Mouse (Mus musculus) urinary bladder, postnatal 14 days (tissue): ENCODE data around the gene Slc1a2.

Experiments used
- DNase-seq: peaks from one replicate; pipeline ENCODE4 v3.0.0; 2021; ENCODE audit warnings: low spot score

Gene Slc1a2

DNA sequence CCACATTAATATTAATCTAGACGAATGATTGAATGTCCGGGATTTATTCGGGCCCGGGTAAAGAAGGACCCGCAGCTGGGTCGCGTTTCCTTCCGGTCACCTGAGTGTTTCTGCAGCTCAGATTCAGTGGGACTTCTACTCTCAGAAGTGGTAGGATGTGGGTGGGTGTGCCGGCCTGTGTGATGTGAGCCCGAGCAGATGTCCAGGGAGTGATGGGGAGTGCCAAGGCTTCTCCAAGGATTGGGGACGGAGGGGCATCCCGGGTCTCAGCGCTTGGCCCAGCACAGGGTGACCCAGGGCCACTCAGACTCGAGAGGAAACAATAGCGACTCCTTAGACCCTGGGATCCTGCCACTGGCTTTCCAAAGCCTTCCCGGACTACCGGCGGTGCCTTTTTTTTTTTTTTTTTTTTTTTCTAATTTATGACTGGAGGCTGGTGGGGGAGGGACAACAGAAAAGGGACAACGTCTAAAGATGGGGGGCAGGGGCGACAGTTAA is at the start of gene Slc1a2:
Slc1a2 (plus strand) TSS at position 497 of the 498 bp plus-strand sequence.
- DNase-seq = no peak

DNA sequence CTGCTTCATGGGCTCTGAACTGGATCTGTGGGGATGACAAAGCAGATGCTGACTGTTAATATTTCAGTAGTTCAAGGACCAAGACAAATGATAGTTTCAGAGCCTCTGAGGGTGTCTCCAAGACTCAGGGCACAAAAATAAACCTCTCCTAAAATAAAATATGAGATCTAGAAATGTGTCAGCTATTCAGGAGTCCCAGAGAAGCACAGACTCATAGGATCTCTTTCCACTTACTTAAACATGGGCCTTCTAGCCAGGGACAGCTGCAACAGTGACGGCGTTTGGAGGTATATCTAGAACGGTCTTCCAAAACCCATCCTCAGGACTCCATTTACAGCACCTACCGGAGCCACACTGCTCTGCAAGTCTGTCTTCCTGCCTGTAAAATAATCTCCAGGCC is 48.0 kb upstream of the Slc1a2 start:
- DNase-seq = no peak

DNA sequence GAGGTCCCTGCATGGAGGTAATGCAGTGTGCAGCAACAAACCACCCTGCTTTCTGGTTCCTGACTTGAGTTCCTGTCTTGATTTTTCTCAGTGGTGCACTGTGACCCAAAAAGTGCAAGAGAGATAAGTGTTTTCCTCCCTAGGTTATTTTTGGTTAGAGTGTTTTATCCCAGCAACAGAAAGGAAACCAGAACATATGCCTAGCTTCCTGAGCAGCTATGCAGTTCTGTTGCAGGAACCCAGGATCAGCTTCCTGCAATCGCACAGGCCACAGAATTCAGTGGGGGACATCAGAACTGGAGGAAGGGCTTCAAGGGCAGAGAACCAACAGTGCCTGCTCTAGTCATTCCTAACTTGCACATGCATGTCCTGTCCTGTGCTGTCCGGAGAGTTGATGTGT is 41.8 kb upstream of the Slc1a2 start:
- DNase-seq = no peak

DNA sequence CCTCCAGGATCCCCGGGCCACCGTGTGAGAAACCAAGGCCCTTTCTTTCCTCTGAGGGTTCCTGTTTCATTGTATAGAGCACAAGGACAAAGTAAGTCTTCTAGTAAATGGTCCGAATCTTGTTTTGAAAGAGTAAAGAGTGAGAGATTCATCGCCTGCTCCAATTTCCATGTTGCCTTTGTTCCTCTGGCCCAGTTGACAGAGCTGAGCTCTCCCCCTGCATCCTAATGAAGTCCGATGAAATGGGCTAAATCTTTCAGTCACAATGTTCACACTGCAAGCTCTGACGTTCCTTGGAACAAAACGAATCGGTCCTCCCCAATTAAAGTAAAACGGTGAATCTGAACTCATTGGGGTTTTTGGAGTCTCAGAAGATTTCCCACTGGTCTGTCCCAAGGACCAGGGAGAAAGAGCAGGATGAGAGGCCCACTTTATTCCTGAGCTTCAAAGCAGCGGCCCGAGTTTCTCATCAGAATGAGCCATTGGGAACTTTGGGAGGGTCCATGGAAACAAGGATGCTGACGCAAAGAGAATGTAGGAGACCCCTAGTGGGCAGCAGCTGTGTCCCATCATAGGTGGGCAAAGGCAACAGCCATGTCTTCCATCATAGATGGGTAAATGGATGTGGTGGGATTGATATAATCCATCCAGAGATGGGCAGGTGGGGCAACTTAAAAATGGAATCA is 37.6 kb upstream of the Slc1a2 start:
- DNase-seq = no peak

DNA sequence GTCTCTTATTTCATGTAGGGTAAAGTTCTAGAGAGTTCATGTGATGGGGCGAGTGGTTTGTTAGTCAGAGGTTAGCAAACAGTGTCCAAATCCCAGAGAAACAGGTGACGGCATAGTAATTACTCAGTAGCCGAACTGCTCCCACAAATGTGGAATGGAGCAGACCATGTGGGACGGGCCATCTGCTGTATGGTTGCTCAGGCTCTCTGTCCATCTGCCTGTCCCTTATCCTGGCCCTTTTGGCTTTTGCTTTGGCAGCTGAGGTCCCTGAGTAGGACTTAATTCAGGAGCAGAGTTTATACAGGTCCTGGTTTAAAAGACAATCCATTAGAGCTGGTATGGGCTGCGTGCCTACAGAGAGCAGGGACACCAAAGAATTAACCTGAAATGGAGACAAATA is 36.3 kb upstream of the Slc1a2 start:
- no peak for DNase-seq

DNA sequence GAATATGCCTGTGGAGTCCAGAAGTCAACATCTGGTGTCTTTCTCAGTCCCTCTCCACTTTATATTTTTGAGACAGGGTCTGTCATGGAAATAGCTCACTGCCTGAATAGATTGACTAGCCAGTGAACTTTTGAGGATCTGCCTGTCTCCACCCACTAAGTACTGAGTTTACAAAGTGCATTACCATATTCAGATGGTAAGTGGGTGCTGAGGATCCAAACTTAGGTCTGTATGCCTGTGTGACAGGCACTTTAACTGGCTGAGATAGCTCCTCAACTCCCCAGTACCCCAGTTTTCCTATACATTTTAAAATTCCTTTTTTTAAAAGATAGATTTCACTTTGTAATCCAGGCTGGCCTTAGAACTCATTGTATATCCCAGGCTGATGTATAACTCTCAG is 35.5 kb upstream of the Slc1a2 start:
- DNase-seq = no peak

DNA sequence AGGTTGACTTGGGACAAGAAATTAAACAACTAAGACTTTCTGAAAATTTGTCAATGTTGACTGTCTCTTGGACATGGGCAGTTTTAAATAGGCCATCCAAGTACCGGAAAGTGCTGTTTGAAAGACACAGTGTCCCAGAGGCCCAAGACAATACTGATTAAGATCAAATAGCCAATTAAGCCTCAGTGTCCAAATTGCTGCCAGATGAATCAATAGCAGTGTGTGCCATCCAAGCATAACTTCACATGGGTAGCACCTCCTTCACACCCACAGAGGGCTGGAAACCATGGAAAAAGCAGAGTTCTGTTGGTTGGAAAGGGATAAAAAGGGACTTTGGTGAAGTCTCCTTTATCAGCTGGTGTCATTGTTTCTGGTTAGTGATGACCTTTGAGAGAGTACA is 33.9 kb upstream of the Slc1a2 start:
- DNase-seq = no peak

DNA sequence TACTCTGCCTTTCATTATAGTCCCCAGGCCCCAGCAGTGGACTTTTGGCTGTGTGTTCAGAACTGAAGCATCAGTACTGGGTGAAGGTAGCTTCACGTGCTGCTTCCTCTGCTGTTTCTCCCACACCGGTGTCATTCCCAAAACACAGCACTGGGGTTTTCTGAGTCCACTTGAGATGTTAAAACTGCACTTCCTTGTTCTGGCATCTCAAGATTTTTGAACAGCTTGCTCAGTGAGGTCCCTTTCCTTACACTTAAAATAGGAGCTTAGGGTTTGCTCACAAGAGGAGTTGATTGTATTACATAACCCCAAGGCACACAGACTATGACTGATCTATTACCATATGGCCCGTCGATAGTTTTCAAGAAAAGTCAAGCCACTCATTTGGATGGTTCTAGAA is 26.1 kb upstream of the Slc1a2 start:
- DNase-seq = no peak

DNA sequence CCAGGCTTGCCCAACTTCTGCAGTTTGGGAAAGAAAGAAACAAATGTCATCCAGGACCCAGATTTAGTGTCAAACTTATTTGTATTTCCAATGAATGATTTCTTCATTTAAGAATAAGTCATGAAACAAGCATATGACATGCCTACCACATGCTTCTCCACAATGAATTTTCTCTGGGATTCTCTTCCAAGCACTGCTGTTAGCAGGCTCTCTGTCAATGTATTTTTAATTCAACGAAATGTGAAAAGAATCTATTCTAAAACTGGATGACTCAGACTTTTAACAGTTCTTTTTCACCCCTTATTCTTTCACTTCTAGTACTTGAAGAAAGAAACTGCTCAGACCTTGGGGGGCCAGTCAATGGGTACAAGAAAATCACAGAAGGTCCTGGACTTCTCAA is 24.4 kb upstream of the Slc1a2 start:
- DNase-seq = no peak

DNA sequence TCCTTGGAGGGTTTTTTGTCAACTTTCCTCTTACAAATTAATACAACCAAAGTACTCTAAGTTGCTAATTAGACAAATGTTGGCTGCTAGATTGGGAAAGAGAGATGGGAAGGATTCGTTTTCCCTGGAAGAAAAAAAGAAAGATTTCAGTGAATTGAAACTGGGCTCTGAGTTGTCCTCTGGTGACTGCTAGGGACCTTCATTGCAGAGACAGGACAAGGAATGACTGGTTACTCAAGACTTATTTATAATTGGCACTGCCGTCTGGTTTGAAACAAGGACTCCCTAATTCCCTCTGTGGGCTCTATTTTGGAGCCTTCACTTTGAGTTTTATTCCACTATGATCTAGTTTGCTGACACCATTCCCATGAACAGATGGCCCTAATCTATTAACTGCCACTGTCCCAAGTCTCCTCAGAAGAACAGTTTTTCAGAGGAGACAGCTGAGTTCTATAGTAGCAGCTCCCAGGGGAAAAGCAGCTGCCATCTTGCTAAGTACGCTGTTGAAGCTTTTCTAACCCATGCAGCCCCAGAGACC is 22.9 kb upstream of the Slc1a2 start:
- no peak for DNase-seq

DNA sequence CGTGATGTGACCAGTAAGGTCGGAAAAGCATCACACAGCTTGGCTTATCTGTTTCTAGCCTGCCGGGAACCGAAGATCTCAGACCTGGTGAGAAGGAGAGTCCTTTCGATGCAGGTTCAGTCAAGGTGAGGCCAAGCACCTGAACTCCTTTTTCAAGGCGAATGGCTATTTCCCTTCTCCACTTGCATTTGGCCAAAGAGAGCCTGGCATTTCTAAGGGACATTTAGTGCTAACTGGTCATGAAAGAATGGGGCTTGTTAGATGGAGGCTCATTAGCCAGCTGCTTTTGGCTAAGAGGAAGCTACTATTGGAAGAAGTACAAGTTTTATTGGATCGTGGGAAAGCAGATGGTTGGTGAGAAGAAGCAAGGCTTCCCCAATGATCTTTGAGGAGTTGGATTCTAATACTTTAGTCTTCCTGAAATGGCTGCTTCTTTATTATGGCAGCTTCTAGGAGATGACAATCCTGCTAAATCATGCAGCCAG is 22.3 kb upstream of the Slc1a2 start:
- DNase-seq = no peak

DNA sequence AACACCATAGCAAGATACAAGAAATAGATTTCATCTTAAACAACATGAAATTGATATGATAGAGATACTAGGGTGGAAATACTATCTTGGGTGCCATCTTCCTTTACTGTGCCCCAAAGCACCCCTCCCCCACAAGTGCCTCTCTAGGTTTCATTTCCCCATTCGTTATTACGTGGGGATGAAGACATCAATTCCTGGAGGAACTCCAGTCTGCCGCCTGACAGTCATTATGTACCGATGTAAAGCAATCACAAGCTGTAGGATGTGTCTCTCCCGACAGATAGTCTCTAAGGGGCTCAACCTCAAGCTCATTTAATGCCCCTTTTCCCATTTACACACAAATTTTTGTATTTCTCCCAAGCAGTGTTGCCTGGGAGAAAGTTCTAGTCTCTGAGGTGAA is 20.3 kb upstream of the Slc1a2 start:
- no peak for DNase-seq

DNA sequence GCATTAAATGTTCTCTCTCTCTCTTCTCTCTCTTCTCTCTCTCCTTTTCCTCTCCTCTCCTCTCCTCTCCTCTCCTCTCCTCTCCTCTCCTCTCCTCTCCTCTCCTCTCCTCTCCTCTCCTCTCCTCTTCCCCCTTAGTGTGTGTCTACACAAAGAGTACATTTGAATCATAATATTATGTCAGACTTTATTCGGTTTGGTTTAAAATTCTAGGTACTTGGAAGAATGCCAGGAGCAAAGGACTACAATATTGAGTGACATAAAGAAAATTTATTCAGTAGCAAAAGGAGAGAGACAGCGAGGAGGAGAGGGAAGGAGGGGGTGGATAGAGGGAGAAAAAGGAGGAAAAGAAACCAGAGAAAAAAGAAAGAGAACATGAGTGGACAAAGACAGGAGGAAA is 19.8 kb upstream of the Slc1a2 start:
- no peak for DNase-seq

DNA sequence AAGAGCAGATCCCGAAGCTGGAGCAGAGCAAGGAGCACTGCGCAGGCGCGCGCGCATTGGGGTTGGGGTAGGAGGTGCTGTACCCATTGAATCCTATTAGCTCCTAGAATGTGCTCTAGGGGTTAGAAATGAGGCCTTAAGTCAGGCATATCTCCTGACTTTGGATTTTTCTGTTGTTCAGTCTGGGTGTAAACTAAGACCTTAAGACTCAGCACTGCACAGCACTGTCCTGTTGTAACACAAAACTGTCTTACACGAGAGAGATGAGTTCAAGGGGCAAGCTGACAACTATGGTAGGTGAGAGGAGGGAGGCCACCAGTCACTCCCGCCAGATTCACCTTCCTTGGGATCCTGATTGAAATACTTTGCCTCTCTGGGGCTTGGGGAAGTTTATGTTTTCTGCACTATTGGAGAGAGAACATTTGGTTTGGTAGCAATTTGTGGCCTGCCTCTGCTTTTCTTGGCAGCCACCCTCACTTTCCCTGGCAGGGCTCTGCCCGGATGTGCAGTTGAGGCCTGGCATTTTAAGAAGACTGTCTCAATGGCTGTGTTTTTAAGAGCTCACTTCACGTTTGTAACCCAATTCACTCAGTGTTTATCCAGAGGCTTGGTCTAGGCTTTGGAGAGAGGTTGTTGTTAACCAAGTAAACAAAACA is 9.5 kb upstream of the Slc1a2 start:
- DNase-seq = no peak

DNA sequence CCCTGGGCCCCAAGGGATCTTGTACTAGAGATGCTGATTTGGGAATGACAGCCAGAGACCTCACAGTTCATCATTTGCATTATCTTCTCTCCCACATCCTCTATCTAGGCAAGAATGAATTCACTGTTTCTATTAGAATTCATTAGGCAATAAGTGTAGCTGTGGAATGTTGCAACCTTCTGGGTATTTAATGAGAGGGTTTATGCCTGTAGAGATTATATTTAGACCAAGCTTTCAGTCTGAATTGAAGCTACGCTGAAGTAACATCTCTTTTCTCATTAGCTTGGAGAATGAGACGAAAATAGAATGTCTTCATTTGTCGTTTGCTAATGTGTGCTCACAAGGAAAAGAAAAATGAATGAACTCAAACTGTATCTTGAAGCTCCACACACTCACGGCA is 8.1 kb upstream of the Slc1a2 start:
- DNase-seq = no peak

DNA sequence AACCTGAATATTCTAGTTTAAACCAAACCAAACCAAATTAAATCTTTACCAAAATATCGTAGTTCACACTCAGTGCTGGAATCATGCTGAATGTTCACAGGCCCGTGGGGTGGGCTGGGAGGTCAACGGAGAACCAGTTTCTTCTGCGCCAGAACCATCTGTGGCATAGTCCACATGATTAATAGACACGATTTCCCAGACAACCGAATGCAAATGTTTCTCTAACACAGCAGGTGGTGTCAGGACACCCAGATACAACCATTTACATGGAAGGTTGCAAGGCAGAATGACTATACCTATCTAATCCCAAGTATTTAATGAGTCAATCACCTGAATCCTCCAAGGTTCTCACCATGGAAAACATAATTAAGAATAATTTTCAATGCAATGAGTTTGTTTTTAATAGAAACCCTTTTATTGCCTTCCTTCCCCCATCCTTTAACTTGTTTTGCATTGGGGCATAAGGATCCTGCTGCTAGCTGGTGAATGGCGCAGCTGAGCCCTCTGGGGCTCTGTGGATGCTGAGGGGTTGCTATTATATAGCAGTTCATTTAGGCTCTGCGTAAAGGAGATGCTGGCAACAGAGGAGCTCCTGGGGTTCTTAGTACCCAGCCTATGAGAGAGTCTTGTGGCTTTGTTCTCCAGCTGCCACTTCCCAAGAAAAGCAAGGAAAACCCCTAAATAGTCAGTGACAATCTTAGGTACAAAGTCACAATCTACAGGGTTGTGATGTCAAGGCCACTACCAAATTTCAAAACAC is 2.3 kb upstream of the Slc1a2 start:
- no peak for DNase-seq

DNA sequence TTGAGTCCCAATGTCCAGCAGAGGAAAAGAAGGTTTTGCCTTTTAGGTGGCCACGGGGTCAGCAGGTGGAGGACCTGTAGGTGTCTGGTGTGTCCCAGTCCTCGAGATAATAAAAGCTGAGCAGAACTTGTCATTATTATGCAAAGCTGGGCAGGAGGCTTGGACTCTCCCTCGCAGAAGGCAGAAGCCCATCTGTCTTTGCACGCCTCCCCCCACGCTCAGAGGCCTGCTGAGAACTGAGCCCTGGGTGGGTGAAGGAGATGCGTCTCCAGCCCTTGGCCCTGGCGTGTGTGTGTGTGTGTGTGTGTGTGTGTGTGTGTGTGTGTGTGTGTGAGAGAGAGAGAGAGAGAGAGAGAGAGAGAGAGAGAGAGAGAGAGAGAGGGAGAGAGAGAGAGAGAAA is 733 bp upstream of the Slc1a2 start:
- DNase-seq = no peak

DNA sequence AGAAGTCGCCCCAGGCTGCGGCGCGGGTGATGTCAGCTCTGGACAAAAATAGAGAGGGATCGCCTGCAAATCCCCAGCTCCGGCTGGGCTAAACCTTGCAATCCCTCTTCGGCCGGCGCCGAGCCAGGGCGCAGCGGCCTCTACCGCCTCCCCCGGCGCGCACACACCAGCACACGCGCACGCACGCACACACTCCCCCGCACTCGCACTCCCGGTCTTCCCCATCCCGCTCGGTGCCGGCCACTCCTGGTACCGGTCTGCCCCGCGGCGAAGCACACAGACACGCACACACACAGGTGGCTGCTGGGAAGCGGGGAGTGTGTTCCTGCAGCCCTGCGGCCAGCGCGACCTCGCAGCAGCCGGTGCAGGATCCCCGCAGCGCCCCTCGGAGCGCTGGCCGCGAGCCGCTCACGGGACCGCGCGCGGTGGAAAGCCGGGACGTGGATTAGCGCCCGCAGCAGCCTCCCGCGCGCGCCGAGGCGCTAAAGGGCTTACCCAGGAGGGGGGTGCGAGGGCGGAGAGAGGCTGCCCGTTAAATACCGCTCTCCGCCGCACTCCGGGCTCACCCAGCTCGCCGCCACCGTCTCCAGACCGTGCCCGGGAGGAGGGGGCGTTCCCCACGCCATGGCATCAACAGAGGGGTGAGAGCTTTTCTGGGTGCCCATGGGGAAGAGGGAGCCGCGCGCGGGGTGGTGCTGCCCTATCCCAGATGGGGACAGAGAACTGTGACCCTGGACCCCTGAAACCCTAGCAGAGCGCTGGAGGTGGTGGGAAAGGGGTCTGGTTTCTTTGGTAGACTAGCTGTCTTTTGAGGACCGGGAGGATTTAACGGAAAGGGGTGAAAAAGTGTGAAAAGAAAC is 432 bp downstream of the Slc1a2 start:
- peak; percentile 7 for DNase-seq

DNA sequence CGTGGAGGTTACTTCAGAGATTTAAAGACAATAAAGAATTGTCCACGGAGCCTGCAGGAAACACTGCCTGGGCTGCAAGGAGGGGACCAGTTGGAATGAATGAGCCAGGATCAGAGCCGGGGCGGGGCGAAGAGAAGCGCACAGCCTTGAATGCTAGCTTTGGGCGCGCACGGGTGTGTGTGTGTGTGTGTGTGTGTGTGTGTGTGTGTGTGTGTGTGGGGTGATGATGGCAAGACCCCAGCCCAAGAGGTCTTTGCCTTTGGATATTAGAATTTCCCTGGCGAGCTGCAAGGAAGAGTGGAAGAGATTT is 1.0 kb downstream of the Slc1a2 start:
- no peak for DNase-seq

DNA sequence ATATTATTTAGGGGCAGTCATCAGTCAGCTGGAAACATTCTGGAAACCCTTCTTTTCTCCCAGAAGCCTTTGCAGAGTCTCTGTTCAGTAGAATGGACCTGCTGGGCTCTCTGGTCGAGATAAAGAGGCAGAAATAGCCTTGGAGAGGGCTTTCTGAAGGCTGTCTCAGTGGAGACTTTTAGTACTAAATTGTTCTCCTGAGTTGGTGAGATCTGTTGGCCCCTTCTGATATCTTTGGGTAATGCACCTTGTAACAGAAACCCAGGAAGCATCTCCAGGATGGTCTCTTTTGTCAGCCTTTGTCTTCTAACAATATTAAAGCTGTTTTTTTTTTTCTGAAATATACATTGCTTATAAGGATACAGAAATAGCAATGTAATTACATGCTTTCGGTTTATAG is 2.6 kb downstream of the Slc1a2 start:
- no peak for DNase-seq

DNA sequence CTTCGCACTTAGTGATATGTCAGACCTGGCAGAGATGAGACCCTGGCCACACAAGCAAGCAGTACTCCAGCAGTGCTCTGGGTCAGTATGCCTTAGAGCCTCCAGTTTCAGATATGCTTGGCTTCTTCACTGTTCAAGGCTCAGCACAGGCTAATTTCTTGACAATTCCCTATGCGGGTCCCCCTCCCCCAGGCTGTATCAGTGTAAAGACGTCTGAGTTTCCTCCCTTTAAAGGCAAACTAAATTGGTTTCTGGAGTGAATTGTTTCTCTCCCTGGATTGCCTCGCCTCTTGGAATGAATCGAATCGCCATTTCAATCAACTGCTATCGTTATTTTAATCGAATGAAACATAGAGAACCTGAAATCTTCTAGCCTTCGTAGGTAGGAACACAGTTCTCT is 4.5 kb downstream of the Slc1a2 start:
- no peak for DNase-seq

DNA sequence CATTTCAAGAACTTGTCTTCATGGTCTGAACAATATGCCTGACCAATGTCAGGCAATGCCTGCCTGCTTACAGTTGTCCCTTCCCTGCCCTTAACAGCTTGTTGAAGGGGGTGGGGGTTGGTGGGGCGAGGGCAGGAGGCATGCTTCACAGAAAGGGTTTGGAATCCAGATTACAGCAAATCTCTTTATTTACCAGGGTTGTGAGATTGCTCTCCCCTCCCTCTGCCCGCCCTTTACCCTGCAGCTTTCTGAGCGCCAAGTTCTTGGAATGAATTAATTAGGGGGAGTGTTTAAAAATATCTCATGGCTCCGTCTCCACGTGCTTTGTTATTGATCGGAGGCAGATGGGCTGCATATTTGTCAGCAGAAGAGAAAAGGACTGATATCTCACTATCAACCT is 4.9 kb downstream of the Slc1a2 start:
- DNase-seq = no peak
